Mouse (Mus musculus) gonadal fat pad, adult 2 months (tissue): ENCODE data around the gene Hmga1b. TPM values are rescaled to one million over a fixed set of nuclear protein-coding genes. Genes with fewer than 3 reads are reported as not detected.
"Not testable (repeated sequence)": the region's sequence is repeated elsewhere in the genome, so short reads cannot be mapped to it uniquely, and the experiment has no call there.

Source experiments
- DNase-seq: peaks from one replicate; pipeline ENCODE4 v3.0.0-alpha.2; 2012; ENCODE audit warnings: low read depth
- polyA plus RNA-seq: library from polyadenylated mRNA; depleted of rRNA; stranded (reverse); fragments of >200 nt; gene quantifications from 2 replicates; pipeline ENCODE4 v1.2.3, GENCODE M21; 2012; rRNA removed

Gene Hmga1b
- polyA plus RNA-seq: 0.59 and 1.1 TPM in 2 replicates

DNA sequence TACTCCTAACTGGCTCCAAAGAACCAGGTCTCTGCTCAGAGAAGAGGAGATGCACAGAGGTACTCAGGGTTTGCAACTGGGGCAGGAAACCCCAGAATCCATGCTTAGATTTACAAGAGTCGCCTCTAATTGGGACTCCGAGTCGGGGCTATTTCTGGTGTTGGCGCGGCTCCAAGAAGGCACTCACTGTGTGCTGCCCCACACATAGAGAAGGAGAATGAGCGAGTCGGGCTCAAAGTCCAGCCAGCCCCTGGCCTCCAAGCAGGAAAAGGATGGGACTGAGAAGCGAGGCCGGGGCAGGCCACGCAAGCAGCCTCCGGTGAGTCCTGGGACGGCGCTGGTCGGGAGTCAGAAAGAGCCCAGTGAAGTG, at the start of gene Hmga1b:
Hmga1b (plus strand) TSS at position 123 of the 370 bp plus-strand sequence.
- DNase-seq: not testable (repeated sequence)

DNA sequence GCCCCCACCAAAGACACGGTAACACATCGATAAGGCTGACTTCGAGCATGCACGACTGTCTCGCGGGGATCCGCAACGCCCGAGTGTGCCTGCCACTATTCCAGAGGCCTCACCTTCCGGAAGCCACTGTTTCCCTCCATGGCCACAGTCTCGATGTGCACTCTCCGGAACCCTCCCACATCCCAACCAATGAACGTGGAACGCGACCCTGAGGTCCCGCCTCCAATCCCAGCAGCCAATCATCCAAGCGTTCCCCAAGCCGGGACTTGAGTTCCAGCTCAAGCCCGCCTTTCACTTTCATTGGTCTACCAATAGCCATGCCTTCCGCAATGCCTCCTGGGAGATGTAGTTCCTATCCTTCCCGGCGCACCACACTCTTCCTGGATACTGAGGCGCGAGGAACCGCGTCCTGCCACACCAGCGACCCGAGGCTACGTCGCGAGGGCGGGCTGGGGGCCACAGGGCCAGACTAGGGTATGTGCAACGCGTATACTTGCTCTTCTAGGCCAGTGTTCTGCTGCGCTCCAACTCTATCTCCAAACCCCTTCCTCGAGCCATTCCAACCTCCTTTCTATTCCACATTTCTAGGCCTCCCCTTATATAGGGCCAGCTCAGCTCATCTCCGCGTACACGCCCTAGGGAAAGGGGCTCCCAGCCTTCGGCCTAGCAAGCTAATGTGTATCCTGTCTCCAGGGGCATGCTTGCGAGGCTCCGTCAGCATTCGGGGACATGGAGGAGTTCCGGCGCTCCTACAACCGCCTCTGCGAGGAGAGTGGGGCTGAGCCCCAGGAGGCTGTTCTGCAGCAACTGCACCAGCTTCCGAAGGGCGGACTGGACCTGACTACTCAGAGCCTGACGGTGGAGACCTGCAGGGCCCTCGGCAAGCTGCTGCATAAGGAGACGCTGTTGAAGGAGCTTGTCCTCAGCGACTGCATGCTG, 48.7 kb upstream of the Hmga1b start, which contains the start of the genes Cenpx and Lrrc45:
Cenpx (minus strand) TSS at position 159 of the 939 bp plus-strand sequence.
Lrrc45 (plus strand) TSS at position 346 of the 939 bp plus-strand sequence.
- DNase-seq: no peak

DNA sequence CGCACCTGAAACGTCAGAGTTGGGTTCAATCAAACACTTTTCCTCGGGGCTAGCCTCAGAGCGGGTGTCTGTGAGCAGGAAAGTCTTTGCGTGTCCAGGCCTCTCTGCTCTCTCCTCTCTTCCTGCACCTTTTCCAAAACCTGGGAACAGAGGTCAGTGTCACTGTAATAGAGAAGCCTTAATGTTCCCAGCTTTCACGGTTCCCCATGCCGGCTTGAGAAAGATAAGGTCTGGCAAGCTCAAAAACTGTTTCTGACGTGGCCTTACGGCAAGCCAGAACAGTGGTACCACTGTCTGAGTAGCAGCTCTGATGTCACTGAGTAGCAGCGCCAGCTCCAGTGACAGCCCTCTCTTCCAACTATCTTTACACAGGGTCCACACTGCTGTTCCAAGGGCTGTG, 48.0 kb upstream of the Hmga1b start:
- DNase-seq: no peak

DNA sequence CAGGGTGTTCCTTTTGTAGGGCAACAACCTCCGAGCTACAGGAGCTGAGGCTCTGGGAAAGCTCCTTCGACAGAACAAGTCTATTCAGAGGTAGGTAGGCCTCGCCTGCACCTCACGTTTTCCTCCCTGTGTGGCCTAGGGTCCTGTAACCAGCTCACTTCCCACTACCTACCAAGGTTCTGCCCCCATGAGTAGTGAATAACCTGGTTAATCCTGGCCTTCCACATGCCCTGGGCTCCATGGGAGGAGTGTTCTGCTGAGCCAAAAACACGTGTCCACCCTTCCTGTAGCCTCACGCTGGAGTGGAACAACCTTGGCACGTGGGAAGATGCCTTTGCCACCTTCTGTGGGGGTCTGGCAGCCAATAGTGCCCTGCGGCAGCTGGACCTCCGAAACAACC, 47.5 kb upstream of the Hmga1b start:
- no peak for DNase-seq

DNA sequence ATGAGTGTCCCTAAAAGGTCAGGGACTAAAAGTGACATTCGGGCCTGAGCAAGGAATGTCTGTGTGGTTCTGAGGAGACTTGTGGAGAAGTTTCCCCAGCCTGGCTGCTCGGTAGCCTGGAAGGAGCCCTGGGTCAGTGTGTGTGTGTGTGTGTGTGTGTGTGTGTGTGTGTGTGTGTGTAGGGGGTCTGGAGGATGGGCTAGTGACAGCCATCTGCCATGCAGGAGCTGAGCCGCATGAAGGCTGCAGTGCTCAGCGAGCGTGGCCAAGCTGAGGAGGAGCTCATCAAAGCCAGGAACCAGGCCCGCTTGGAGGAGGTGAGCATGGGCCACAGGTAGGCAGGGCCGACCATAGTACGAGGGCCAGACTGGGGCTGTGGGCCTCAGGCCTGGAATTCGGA, 43.4 kb upstream of the Hmga1b start:
- DNase-seq: no peak

DNA sequence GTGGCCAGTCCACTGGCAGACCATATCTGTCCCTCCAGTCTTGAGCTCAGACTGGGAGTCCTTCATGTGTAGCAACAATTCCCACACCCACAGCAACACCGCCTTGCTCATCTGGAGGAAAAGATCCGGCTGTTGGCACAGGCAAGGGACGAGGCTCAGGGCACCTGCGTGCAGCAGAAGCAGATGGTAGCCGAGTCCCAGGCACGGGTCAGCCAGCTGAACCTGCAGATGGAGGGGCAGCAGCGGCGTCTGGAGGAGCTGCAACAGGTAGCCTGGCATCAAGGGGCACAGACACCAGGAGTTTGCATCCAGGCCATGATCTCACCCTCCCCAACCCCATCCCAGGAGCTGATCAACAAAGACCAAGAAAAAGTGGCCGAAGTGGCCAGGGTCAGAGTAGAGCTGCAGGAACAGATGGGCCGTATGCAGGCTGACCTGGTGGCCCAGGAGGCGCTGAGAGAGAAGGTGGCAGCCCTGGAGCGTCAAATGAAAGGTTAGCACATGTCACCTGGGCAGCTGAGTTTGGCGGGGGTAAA, 42.7 kb upstream of the Hmga1b start:
- DNase-seq: no peak

DNA sequence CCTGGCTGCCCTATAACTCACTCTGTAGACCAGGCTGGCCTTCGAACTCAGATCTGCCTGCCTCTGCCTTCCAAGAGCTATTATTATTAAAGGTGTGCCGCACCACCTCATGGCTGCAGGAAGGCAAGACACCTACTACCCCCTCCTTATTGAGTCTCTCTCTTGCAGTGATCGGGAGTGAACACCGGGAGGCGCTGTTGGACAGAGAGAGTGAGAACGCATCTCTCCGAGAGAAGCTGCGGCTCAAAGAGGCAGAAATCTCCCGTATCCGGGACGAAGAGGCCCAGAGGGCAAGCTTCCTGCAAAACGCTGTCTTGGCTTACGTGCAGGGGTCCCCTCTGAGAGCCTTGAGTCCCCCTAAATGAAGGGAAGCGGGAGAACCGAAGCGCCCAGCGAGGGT, 42.1 kb upstream of the Hmga1b start:
- no peak for DNase-seq

DNA sequence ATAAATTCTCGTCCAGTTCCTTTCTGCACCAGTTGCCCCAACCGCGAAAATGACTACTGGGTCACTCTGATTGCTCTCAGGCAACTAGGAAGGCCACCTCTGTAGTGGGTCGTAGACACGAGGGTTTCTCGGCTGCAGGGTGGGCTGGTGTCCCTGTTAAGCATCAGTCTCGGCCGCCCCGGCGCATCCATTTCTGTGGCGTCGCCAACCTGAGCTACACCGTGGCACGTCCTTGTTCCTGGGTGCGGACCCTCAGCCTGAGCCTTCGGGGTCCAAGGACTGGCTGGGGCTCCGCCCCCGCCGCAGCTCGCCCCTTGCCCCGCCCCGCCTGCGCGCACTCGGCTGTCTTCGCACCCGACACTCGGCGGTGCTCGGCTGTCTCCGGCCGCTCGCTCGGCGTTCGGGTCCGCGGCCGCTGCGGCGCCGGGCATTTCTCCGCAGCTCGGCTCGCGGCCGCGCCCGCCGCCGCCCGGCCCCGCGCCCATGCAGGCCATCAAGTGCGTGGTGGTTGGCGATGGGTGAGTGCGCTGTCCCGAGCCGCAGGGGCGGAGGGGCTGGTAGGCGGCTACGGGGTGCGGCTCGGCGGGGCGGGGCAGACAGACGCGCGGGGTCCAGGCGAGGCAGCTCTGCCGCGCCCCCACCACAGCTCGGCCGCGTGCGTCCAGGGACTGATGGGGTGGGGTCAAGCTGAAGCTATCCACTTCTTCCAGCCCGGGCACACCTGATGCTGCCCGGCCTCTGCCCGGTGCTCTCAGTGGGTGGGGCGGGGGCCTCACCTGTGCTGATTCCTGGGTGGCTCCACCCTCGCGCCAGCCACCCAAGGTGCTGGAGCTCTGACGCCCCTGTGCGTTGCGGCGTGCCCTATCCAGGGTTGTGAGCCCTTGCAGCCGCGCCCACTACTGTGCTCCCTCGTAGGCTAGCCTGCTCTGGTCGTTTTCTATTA, 41.2 kb upstream of the Hmga1b start, which contains the start of gene Rac3:
Rac3 (plus strand) TSS at position 347 of the 943 bp plus-strand sequence.
- DNase-seq: no peak

DNA sequence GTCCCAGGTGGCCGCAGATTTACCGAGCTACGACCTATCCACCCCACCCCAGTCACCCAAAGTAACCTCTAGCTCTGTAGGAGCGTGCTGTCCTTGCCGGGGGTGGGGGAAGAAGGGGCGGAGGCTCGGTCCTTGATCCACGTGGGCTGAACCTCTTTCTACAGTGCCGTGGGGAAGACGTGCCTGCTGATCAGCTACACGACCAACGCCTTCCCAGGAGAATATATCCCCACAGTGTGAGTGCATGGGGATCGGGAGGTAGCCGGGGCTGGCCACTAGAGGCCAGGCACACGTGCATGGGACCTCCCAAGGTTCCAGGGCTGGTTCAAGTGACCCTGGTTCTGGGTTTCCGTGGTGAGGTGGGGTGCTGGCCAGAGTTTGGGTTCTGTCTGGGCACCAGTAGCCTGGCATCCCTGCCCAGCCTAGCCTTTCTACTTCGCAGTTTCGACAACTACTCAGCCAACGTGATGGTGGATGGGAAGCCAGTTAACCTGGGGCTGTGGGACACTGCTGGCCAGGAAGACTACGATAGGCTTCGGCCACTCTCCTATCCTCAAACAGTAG, 40.4 kb upstream of the Hmga1b start:
- no peak for DNase-seq

DNA sequence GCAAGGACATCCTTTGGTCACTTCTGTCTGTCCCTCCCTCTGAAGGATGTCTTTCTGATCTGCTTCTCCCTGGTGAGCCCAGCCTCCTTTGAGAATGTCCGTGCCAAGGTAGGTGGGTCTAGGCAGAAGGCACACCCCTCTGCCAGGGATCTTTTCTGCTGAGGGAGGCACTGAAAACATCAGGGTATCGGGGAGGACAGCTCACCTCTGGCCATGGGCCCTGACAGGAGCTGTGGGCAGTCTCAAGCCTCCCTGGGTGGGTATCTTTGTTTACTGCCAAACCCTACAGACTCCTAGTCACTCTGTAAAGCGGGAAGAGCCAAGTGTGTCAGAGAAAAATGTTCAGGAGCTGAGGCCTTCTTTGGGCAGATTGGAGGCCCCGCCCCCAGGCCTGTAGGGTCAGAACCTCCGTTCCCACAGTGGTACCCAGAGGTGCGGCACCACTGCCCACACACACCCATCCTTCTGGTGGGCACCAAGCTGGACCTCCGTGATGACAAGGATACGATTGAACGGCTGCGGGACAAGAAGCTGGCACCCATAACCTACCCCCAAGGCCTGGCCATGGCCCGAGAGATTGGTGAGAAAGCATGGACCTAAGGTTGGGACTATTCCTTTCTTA, 39.7 kb upstream of the Hmga1b start:
- no peak for DNase-seq

DNA sequence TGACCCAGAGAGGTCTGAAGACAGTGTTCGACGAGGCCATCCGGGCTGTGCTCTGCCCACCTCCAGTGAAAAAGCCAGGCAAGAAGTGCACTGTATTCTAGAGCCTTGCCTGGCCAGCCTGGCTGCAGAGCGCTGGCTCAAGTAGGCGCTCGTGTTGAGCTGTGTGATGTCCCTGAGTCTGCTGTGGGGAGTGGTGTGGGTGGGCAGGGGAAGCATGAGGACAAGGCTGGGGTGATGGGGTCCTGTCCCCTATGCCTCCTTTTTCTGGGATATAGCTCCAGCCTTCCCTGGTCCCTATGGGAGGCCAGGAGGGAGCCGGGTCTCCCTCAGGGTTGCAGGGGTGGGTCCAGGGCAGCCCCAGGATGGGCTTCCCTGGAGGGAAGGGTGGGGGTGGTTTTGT, 39.1 kb upstream of the Hmga1b start:
- DNase-seq: no peak

DNA sequence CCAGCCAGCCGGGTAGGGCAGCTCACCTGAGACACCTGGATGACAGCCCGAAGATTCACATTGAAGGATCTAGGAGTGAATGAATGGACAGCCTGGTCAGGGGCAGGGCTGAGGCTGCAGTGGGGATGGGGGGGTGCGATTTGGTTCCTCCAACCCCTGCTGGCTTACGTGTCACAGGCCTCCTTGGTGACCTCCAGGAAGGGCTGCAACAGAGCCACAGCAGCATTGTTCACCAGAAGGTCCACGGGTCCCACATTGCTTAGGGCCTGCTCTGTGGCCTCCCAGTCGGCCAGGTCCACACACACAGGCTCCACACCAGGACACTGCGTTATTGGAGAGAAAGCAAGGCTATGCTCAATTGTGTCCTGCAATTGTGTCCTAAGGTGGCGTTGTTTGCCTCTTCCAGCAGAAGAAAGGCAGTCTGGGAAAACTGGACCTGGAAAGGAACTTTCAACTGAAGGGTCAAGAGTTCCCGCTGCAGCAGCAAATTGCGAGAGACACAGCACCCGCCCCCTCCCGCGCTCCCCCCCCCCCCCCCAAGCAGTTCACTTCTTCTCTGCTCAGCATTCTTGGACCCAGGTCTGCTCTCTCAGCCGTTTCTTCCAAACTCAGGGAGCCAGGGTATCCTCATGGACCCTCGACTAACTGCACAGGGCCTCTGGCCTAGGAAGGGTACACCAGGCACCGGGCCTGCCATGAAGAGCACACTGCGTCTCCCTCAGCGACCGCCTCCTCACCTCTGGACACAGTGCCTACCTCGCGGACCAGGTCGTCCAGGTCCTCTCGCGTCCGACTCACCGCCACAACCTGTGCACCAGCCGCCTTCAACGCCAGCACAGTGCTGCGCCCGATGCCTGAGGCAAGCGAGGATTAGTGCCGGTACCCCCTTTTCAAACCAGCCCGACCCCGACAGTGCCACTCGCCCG, 36.1 kb upstream of the Hmga1b start:
- DNase-seq: no peak

DNA sequence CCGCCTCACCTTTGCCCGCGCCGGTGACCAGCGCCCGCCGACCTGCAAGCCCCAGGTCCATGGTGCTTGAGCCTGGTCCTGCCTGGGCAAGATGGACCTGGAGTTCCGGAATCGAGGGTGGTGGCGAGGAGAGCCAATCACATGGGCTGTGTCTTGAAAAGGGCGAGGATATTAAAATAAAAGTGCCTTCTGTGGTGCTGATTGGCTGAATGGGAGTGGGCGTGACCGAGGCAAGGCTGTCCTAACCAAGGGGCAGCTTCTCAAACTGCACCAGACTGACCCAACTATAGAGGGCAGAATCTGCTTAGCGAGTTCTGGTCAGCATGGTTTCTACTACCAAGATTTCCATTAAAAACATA, 35.4 kb upstream of the Hmga1b start, which contains the start of gene Dcxr:
Dcxr (minus strand) TSS at position 113 of the 359 bp plus-strand sequence.
- DNase-seq: no peak

DNA sequence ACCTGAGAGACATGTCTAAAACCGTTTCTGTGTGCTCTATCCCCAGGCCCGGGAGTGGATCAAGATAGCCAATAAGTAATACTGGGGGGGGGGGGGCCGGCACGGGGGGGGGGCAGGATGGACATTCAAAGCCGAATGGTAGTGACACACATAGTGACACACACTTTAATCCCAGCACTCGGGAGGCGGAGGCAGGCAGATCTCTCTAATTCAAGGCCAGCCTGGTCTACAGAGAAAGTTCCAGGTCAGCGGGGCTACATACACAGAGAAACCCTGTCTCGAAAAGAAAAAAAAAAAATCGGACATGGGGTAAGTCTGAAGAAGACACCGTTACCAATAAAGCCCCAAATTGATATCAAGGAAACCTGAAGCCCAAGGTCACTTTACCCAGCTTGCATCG, 35.0 kb upstream of the Hmga1b start:
- DNase-seq: no peak

DNA sequence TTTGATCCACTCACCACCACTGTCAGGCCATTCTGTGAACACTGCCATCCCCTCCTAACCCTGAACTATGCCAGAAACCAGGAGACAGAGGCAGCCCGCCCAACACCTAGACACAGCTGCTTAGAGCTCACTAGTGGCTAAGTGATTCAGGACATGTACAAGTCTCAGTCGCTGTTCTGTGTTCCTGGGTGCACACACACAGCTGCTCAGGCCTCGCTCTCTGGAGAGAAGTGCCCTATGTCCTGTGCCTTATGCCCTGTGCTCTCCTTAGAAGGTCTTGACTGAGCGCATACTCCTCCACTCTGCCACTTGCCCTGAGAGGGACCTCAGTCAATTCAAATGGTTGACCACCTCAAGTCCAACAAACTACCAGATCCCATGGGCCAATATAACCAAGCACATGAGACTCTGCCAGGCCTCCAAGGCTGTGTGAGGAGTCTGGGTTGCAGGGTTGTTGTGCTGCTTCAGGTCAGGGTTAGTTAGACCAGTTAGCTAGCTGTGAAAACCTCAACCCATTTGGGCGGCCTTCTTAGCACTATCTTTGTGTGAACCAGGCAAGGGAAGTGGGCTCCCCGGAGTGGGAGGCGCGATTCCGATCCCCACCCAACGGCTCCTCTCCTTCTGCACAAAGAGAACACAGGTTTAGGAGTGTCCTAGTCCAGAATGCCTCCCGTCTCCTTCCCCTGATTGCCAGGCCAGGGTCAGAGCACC, 33.9 kb upstream of the Hmga1b start:
- DNase-seq: no peak

DNA sequence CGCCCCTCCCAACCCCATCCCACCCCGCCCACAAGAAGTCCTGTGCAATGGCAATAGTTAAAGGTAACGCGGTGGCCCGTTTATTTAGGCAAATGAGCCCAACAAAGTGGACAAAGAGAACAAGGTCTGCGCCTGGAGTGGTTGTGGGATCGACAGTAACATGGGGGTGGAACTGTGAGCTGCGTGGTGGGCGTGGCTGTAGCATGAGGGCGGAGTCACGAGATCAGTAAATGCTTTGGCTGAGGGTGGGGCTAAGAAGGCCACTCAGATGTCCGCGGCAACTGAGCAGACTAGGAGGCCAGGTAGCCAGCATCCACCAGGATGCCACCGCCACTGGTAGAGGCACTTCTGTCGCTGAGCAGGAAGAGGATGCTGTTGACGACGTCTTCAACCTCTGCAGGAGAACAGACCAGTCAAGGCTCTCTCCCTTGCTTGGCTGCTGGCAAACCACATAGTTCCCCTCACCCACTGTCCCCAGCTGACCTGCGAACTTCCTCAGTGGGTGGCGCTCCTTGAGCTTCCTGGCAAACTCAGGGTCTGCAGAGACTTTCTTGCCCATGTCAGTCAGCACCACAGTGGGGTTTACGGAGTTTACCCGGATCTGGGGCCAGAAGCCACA, 33.1 kb upstream of the Hmga1b start:
- DNase-seq: not testable (repeated sequence)

DNA sequence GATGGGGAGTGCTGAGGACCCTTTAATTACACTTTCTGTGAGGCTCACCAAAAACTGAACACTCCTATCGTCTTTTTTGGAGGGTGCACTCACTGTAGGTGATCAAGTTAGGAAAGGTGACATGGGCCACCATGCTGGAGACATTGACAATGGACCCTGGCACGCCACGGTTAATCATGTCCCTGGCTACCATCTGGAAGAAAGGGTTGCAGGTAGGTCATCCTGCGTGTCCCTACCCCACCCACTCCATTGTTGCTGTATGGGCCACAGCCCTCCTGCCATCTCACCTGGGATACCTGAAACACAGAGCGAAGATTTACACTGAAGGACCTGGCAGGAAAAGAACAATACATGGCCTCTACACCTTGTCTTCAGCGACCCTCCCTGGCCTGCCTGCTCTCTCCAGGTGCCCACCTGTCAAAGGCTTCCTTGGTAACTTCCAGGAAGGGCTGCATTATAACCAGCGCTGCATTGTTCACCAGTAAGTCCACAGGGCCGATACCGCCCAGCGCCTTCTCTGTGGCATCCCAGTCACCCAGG, 32.2 kb upstream of the Hmga1b start:
- no peak for DNase-seq

DNA sequence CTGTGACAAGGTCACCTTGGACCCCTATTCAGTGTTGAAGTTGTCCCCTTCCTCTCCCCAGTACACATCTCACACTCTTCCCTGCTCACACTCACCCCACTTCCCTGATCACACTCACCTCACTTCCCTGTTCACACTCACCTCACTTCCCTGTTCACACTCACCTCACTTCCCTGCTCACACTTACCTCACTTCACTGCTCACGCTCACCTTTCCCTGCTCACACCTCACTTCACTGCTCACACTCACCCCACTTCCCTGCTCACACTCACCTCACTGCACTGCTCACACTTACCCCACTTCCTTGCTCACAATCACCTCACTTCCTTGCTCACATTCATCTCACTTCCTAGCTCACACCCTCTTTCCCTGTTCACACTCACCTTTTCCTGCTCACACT, 31.2 kb upstream of the Hmga1b start:
- DNase-seq: no peak
